Mouse (Mus musculus) liver, embryonic 12.5 days (tissue): ENCODE measurements around the gene Krtap16-1. TPM values are rescaled to one million over a fixed set of nuclear protein-coding genes. Genes with fewer than 3 reads are reported as not detected.

ENCODE experiments used
- ATAC-seq: fragments of 200-750 bp; cut with Nextera tagmentation; 2 replicates; pipeline ENCODE4 v1.8.0; 2017; ENCODE audit warnings: moderate number of reproducible peaks, mild to moderate bottlenecking, moderate library complexity
- H3K27ac ChIP-seq: fragments of 300-500 bp; sonication (generic); 2 replicates; pipeline ENCODE4 v1.5.1; 2016; ENCODE audit warnings: mild to moderate bottlenecking
- H3K27me3 ChIP-seq: fragments of 300-500 bp; sonication (generic); replicated peaks from 2 replicates; pipeline ENCODE4 v1.6.1; 2016; ENCODE audit warnings: mild to moderate bottlenecking, moderate library complexity
- H3K36me3 ChIP-seq: fragments of 300-500 bp; sonication (generic); 2 replicates; pipeline ENCODE4 v1.6.1; 2016; ENCODE audit warnings: mild to moderate bottlenecking, moderate library complexity
- H3K4me1 ChIP-seq: fragments of 300-500 bp; sonication (generic); 2 replicates; pipeline ENCODE4 v1.6.1; 2016
- H3K4me2 ChIP-seq: fragments of 300-500 bp; sonication (generic); 2 replicates; pipeline ENCODE4 v1.6.1; 2016; ENCODE audit warnings: mild to moderate bottlenecking, moderate library complexity
- H3K4me3 ChIP-seq: fragments of 300-500 bp; sonication (generic); 2 replicates; pipeline ENCODE4 v1.5.1; 2016; ENCODE audit warnings: mild to moderate bottlenecking, moderate library complexity
- H3K9ac ChIP-seq: fragments of 300-500 bp; sonication (generic); 2 replicates; pipeline ENCODE4 v1.6.1; 2016; ENCODE audit warnings: mild to moderate bottlenecking, moderate library complexity
- H3K9me3 ChIP-seq: fragments of 300-500 bp; sonication (generic); replicated peaks from 2 replicates; pipeline ENCODE4 v1.6.1; 2016; ENCODE audit warnings: mild to moderate bottlenecking, moderate library complexity
- WGBS: fragments of 180-500 bp; shearing (Covaris S2); methylation state at CpG from one replicate; pipeline ENCODE4 v1.1.7; 2016; ENCODE audit not compliant: insufficient replicate concordance; 5-methylcytosine and 5-hydroxymethylcytosine counted together
- polyA plus RNA-seq: library from polyadenylated mRNA; unstranded; fragments of >200 nt; fragmentation: Nextera tagmentation; extraction: Ambion mirVana; gene quantifications from 2 replicates; pipeline ENCODE4 v1.2.1, GENCODE M21; 2016

Krtap16-1 gene
- not detected in 2 replicates for polyA plus RNA-seq

GRCm38 (mm10) chr11:99986180-99986647, at the start of gene Krtap16-1:
Gene Krtap16-1, minus strand, starts transcription at chr11:99986597.
- H3K4me2 ChIP-seq = no peak within 1 kb of the TSS
- no peaks in the 10 kb centered on the region for H3K4me1 ChIP-seq
- no peak within 1 kb of the TSS for H3K9ac ChIP-seq
- H3K9me3 ChIP-seq = no peaks in the 10 kb centered on the region
- H3K36me3 ChIP-seq = no peaks in the 10 kb centered on the region
- H3K27ac ChIP-seq = no peak within 1 kb of the TSS
- no peaks in the 10 kb centered on the region for H3K27me3 ChIP-seq
- no peak for ATAC-seq
- H3K4me3 ChIP-seq = no peak within 1 kb of the TSS
- WGBS = 76% methylated on average over 8 of the region's 8 CpGs

DNA sequence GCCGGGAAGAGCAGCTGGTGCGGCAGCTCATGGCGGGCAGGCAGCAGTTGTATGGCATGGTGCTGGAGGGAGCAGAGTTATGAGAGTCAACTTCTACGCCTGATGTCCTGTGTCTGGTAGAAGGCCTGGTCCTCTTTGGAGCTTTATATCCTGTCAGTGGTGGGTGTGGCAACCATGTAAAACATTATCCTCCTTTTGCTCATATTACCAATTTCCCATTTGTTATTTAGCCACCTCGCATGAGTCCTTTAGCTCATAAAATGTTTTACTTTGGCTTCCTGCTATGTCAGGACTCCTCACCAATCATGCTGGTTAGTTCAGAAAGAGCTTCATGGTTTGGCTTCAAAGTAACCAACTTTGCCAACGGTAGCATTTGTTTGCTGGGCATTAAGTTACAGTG, 43.4 kb upstream of the Krtap16-1 start, which contains the start of gene Krt33b:
Gene Krt33b, minus strand, starts transcription at position 101 of the 400 bp plus-strand sequence.
- Histone ChIP-seq H3K9ac (no peak within 1 kb of the TSS), H3K4me3 (no peak within 1 kb of the TSS), H3K4me1 (no peaks in the 10 kb centered on the region), H3K9me3 (no peaks in the 10 kb centered on the region), H3K36me3 (no peaks in the 10 kb centered on the region), H3K27me3 (no peaks in the 10 kb centered on the region), H3K27ac (no peak within 1 kb of the TSS), H3K4me2 (no peak within 1 kb of the TSS)
- no peak for ATAC-seq
- 73% methylated on average over 6 of the region's 6 CpGs for WGBS

DNA sequence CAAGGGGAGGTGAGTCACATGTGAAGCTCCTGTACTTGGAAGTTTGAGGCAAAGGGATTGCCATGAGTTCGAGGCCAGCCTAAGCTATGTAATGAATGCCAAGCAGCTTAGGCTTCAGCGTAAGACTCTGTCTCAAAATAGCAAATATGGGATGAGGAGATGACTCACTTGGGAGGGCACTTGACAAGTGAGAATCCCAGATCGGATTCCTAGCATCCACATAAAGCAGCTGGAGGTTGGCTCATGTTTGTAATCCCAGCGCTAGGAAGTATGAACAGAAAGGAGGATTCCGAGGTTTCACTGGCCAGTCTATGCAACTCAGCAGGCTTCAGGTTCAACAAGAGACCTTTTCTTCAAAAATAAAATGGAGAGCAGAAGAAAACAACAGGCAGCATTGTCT, 35.0 kb upstream of the Krtap16-1 start:
- ATAC-seq = no peak
- no peak overlapping the region for H3K27ac ChIP-seq
- H3K27me3 ChIP-seq = no peaks in the 10 kb centered on the region
- H3K9ac ChIP-seq = no peak overlapping the region
- H3K4me2 ChIP-seq = no peak overlapping the region
- H3K9me3 ChIP-seq = no peaks in the 10 kb centered on the region
- H3K4me3 ChIP-seq = no peak overlapping the region
- WGBS = 70% methylated on average over 5 of the region's 5 CpGs
- no peaks in the 10 kb centered on the region for H3K4me1 ChIP-seq
- H3K36me3 ChIP-seq = no peaks in the 10 kb centered on the region

DNA sequence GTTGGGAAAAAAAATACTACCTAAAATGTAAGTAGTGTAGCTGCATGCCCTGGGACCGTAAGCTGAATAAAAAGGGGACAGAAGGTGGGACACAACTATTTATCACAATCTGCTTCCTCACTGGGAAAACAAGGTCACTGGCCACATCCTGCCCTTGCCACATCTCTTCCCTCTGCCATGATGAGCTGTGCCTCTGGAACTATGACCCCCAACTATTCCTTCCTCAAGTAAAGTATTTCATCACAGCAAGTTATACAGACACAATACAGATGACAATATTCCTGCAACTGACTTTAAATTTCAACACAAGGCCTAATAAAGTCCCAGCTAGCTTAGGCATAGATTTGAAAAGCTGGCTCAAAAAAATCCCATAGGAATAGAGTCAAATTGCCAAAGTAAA, 33.1 kb upstream of the Krtap16-1 start:
- Histone ChIP-seq H3K9ac (no peak overlapping the region), H3K4me1 (no peaks in the 10 kb centered on the region), H3K4me3 (no peak overlapping the region), H3K36me3 (no peaks in the 10 kb centered on the region), H3K27ac (no peak overlapping the region), H3K27me3 (no peaks in the 10 kb centered on the region), H3K4me2 (no peak overlapping the region), H3K9me3 (no peaks in the 10 kb centered on the region)
- no peak for ATAC-seq
- WGBS = 57% methylated on average over 1 of the region's 1 CpGs

DNA sequence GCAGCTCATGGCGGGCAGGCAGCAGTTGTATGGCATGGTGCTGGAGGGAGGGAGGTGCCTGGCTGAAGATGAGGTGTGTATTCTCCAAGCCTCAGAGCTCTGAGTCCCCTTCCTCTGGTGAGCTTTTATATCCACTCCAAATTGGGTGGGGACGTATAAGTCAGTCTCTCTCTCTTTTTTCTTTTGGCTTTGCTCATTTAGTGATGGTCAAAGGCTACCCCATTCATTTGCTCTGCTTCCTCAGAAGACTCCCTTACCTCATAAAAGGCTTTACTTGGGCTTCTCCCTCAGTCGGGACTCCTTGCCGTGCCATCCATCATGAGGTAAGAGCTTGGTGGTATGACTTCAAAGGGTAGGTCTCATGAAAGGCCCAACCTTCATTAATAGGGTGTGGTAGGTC, 29.7 kb upstream of the Krtap16-1 start, which contains the start of gene Krt33a:
Gene Krt33a, minus strand, starts transcription at position 101 of the 400 bp plus-strand sequence.
- H3K27me3 ChIP-seq = no peaks in the 10 kb centered on the region
- WGBS = 54% methylated on average over 3 of the region's 4 CpGs
- no peak for ATAC-seq
- no peak within 1 kb of the TSS for H3K4me3 ChIP-seq
- no peaks in the 10 kb centered on the region for H3K4me1 ChIP-seq
- no peak within 1 kb of the TSS for H3K4me2 ChIP-seq
- H3K9me3 ChIP-seq = no peaks in the 10 kb centered on the region
- H3K27ac ChIP-seq = no peak within 1 kb of the TSS
- no peak within 1 kb of the TSS for H3K9ac ChIP-seq
- no peaks in the 10 kb centered on the region for H3K36me3 ChIP-seq

DNA sequence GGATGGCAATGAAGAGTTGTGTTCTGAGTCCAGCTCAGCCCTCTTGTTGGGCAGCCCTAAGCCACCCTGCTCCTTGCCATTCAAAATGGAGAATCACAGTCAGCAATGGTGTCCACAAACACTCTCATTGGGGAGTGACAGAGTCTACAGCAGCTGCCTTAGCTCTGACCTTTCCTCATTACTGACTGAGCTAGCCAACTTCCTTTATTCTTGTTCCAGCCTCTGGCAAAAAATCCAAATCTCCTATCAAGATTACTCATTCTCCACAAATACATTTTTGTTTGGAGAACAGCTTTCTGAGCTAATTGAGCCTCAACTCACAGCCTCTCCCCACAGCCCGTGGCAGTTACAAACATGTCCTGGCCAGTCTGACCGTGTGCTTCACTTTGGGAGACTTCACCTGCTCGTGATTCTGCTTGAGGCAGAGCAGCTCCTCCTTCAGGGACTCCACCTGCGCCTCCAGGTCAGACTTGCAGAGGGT, 27.3 kb upstream of the Krtap16-1 start:
- H3K4me1 ChIP-seq = no peaks in the 10 kb centered on the region
- 48% methylated on average over 4 of the region's 4 CpGs for WGBS
- H3K4me3 ChIP-seq = no peak overlapping the region
- ATAC-seq = no peak
- H3K9ac ChIP-seq = no peak overlapping the region
- H3K27me3 ChIP-seq = no peaks in the 10 kb centered on the region
- no peak overlapping the region for H3K4me2 ChIP-seq
- H3K9me3 ChIP-seq = no peaks in the 10 kb centered on the region
- H3K27ac ChIP-seq = no peak overlapping the region
- H3K36me3 ChIP-seq = no peaks in the 10 kb centered on the region

DNA sequence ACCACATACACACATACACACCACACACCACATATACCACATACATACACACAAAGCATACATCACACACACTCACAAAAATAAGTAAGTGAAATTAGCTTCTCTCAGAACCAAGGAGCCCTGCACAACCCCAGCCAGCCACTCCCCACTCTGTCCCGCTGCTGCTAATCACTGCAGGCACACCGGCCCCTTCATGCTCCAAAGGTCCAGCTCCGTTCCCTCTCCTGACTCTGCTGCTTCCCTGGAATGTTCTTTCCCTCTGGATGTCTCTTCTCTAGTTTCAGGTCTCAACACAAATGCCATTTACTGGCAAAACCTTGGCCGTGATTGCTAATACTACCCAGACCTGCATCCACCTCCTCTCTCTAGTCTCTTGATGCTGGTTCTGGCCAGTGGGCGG, 24.3 kb upstream of the Krtap16-1 start:
- H3K4me2 ChIP-seq = no peak overlapping the region
- no peaks in the 10 kb centered on the region for H3K36me3 ChIP-seq
- no peak overlapping the region for H3K9ac ChIP-seq
- no peaks in the 10 kb centered on the region for H3K9me3 ChIP-seq
- 60% methylated on average over 5 of the region's 5 CpGs for WGBS
- H3K27ac ChIP-seq = no peak overlapping the region
- H3K4me3 ChIP-seq = no peak overlapping the region
- no peaks in the 10 kb centered on the region for H3K27me3 ChIP-seq
- H3K4me1 ChIP-seq = no peaks in the 10 kb centered on the region
- ATAC-seq = no peak

GRCm38 (mm10) chr11:100008336-100008735, 21.9 kb upstream of the Krtap16-1 start:
- no peak for ATAC-seq
- 68% methylated on average over 5 of the region's 5 CpGs for WGBS

DNA sequence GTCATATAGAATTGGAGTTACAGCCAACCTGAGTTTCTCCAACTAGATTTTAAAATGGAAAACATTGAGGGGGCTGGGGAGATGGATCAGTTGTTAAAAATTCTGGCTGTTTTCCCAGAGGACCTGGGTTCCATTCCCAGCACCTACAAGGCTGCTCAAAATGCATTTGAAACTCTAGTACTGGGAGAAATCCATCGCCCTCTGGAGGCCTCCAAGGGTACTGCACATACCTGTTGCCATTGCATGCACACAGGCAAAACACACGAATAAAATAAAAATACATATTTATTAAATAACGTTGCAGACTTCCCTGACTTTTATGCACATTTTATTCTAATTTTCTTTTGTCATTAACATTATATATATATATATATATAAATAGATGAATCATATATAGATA, 20.2 kb upstream of the Krtap16-1 start:
- no peak for ATAC-seq
- H3K4me3 ChIP-seq = no peak overlapping the region
- no peaks in the 10 kb centered on the region for H3K4me1 ChIP-seq
- H3K4me2 ChIP-seq = no peak overlapping the region
- H3K9me3 ChIP-seq = no peaks in the 10 kb centered on the region
- no peak overlapping the region for H3K27ac ChIP-seq
- no peak overlapping the region for H3K9ac ChIP-seq
- H3K36me3 ChIP-seq = no peaks in the 10 kb centered on the region
- WGBS = 48% methylated on average over 3 of the region's 3 CpGs
- H3K27me3 ChIP-seq = no peaks in the 10 kb centered on the region

More at GRCm38 (mm10) chr11:100008336-100008735, 21.9 kb upstream of the Krtap16-1 start:
- H3K4me3 ChIP-seq = no peak overlapping the region
- H3K27ac ChIP-seq = no peak overlapping the region
- H3K9ac ChIP-seq = no peak overlapping the region
- H3K27me3 ChIP-seq = no peaks in the 10 kb centered on the region
- no peaks in the 10 kb centered on the region for H3K36me3 ChIP-seq
- H3K4me1 ChIP-seq = no peaks in the 10 kb centered on the region
- no peak overlapping the region for H3K4me2 ChIP-seq
- no peaks in the 10 kb centered on the region for H3K9me3 ChIP-seq

DNA sequence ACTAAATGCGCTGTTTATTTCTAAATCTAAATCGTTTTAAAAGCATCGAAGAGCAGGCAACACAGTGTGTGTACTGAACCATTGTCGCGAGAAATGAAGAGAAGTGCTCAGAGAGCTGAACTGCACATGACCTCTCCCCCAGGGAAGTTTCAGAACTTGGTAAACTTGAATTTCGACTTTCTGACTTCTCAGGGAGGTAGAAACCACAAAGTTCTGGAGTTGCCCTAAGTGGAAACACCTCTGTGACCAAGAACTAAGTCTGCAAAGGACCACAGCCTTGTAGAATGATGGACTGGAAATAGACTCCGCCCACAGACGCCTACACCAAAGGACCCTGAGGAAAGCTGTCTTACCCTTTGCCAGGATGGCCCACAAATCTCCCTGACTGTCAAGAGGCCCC, 19.5 kb upstream of the Krtap16-1 start:
- 72% methylated on average over 8 of the region's 8 CpGs for WGBS

GRCm38 (mm10) chr11:100004846-100005245, 18.4 kb upstream of the Krtap16-1 start:
- Histone ChIP-seq H3K4me1 (no peaks in the 10 kb centered on the region), H3K27me3 (no peaks in the 10 kb centered on the region), H3K9ac (no peak overlapping the region), H3K36me3 (no peaks in the 10 kb centered on the region), H3K27ac (no peak overlapping the region), H3K4me2 (no peak overlapping the region), H3K4me3 (no peak overlapping the region), H3K9me3 (no peaks in the 10 kb centered on the region)
- no peak for ATAC-seq
- WGBS = 23% methylated on average over 6 of the region's 6 CpGs

More for the DNA sequence above, 19.5 kb upstream of the Krtap16-1 start:
- Histone ChIP-seq H3K27ac (no peak overlapping the region), H3K4me2 (no peak overlapping the region), H3K36me3 (no peaks in the 10 kb centered on the region), H3K4me1 (no peaks in the 10 kb centered on the region), H3K9me3 (no peaks in the 10 kb centered on the region), H3K9ac (no peak overlapping the region), H3K4me3 (no peak overlapping the region), H3K27me3 (no peaks in the 10 kb centered on the region)
- no peak for ATAC-seq

DNA sequence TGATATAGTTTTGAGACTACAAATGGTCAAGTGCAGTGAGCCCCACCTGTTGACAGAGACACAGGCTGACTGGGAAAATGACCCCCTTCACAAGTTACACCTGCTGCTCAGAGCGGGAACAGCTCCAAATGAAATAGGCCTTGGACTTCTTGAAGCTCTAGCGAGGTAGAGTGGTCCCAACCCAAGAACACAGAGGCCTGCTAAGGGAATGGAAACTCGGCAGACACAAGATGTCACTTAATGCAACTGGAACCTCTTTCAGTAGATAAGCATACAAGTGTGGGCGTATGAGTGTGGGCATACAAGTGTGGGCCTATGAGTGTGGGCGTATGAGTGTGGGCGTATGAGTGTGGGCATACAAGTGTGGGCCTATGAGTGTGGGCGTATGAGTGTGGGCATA, 12.7 kb upstream of the Krtap16-1 start:
- H3K36me3 ChIP-seq = no peaks in the 10 kb centered on the region
- no peak overlapping the region for H3K4me3 ChIP-seq
- H3K4me2 ChIP-seq = no peak overlapping the region
- no peak overlapping the region for H3K9ac ChIP-seq
- H3K4me1 ChIP-seq = no peaks in the 10 kb centered on the region
- ATAC-seq = no peak
- H3K27me3 ChIP-seq = peaks cover 7% of the 10 kb centered on the region
- H3K27ac ChIP-seq = no peak overlapping the region
- no peaks in the 10 kb centered on the region for H3K9me3 ChIP-seq
- 70% methylated on average over 7 of the region's 7 CpGs for WGBS

DNA sequence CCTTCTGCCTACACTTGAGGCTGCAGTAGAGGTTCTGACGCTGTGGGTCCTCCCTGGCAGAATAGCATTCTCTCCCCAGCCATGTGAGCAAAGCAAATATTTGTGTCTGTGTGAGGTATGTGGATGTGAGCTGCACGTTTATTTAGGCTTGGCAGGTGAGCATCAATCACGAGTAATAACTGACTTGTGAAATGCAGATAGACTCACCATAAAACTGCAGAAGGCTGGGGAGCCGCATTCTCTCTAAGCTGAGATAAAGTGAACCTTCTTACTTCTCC, 7.9 kb upstream of the Krtap16-1 start:
- Histone ChIP-seq H3K9ac (no peak overlapping the region), H3K27ac (no peak overlapping the region), H3K4me2 (no peak overlapping the region), H3K36me3 (no peaks in the 10 kb centered on the region), H3K4me3 (no peak overlapping the region), H3K9me3 (no peaks in the 10 kb centered on the region), H3K27me3 (peaks cover 23% of the 10 kb centered on the region), H3K4me1 (no peaks in the 10 kb centered on the region)
- 46% methylated on average over 4 of the region's 4 CpGs for WGBS
- no peak for ATAC-seq
